Mouse (Mus musculus) testis, adult 2 months (tissue): ENCODE measurements at regions not wholly inside any gene's neighbourhood (a gene's known extent, or its start where the extent isn't known, plus 50 kb on each side); places are given as distances from the start of the nearest gene placed in this dataset.

Experiments
- CTCF ChIP-seq: fragments of 200-500 bp; IDR thresholded peaks from 2 replicates; pipeline ENCODE4 v1.5.1; 2012; ENCODE audit warnings: low read depth, mild to moderate bottlenecking, inconsistent platforms, low read length, moderate library complexity; ENCODE audit not compliant: control insufficient read depth, insufficient read depth, insufficient replicate concordance
- POLR2A ChIP-seq: fragments of 200-500 bp; IDR thresholded peaks from 2 replicates; pipeline ENCODE4 v1.6.1; 2012; ENCODE audit warnings: low read depth, mild to moderate bottlenecking, inconsistent platforms, low read length, moderate library complexity; ENCODE audit not compliant: control insufficient read depth

DNA sequence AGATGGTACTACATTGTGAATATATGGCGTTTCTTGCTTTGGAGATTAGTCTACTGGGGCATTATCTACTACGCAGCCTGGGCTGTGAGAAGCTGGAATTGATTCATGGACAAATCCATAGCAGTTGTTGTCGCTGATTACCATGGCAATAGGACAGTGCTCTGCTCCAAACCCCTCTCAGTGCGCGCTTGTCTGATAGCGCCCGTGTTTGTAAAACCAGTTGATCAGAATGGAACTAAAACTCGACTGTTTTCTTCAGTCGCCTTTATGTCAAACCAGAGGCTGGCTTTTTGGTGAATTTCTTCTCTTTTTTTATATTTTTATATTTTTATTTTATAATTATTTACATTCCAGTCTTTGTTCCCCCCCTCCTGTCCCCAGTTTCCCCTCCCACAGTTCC is 138.5 kb upstream of the Gm5148 start:
- no peak for TF ChIP-seq CTCF
- TF ChIP-seq POLR2A: no peak
